In the genomic region with DNA sequence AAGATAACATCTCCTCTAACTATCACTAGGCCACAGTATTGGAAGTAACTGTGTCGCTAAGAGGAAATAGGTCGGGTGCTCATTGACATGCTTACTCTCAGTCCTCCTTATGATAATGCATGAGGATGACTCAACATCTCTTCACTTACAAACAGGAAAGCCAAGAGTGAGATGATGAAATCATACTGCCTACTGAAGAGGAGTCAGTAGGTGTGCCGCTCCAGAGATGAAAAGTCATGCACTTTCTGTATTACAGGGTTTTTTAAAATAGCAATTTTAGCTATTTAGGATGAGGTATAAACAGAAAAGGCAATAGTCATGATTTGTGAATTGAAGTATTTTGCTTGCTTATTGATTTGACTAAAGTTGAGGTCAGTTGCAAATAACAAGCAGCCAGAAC, we compare ENCODE assay signal across 22 mouse cellular contexts.
A peak's percentile ranks its signal among the peaks of the same experiment; 100 is the strongest.
DNase-seq lines count a peak whose midpoint lies in the region; ATAC-seq and TF ChIP-seq lines count a peak whose summit lies in the region.
"Had no signal": no experiment of that assay in that cellular context is flagged by ENCODE, and none has a peak within 500 bp of the region (broad histone marks: within the 10 kb centered on the region; RNA-seq: fewer than 3 reads in every experiment).

No protein-coding gene starts in this region.

- no peaks in the 10 kb centered on the region for H3K9me3 ChIP-seq in midbrain, embryonic 11.5 days (ENCODE audit: control insufficient read depth, low read length)
- H3K9me3 ChIP-seq in midbrain, embryonic 10.5 days (replicated peaks): no peaks in the 10 kb centered on the region
- H3K9me3 ChIP-seq in liver, postnatal 0 days (ENCODE audit: low read length): no peaks in the 10 kb centered on the region
- H3K9me3 ChIP-seq: embryonic facial prominence, embryonic 13.5 days; forebrain, embryonic 15.5 days; heart, embryonic 13.5 days; intestine, embryonic 15.5 days; limb, embryonic 13.5 days; neural tube, embryonic 15.5 days; stomach, embryonic 15.5 days had no signal

- peak; percentile 66 for DNase-seq in midbrain, embryonic 11.5 days (ENCODE audit: low spot score, missing footprints)
- DNase-seq in midbrain, embryonic 10.5 days (ENCODE audit: low spot score): no peak
- DNase-seq in brain, adult 2 months (ENCODE audit: low read depth, low spot score): peak; percentile 61
- no peak for DNase-seq in liver, postnatal 0 days
- DNase-seq in left cerebral cortex, postnatal 14 days (ENCODE audit: low spot score in 2 of 2): no peak
- no peak for DNase-seq in retina, postnatal 1 day
- no peak for DNase-seq in heart, postnatal 4 days
- DNase-seq: cerebellum, adult 9-11 months; gastrocnemius, postnatal 36 days; kidney, postnatal 4 days; lung, adult 2 months; midbrain, embryonic 14.5 days; thymus, adult 18-20 months had no signal

- no peaks in the 10 kb centered on the region for H3K36me3 ChIP-seq in midbrain, embryonic 11.5 days (ENCODE audit: control insufficient read depth, insufficient read depth, low read length)
- H3K36me3 ChIP-seq in midbrain, embryonic 10.5 days: no peaks in the 10 kb centered on the region
- H3K36me3 ChIP-seq in liver, postnatal 0 days (replicated peaks; ENCODE audit: insufficient read depth, low read length): no peaks in the 10 kb centered on the region
- H3K36me3 ChIP-seq: embryonic facial prominence, embryonic 13.5 days; forebrain, embryonic 15.5 days; heart, embryonic 13.5 days; intestine, embryonic 15.5 days; limb, embryonic 13.5 days; neural tube, embryonic 15.5 days; stomach, embryonic 15.5 days had no signal

- no peak for TF ChIP-seq EP300 in liver, postnatal 0 days (IDR thresholded peaks at IDR 0.05; ENCODE audit: low read depth)

- no peak overlapping the region for H3K4me3 ChIP-seq in midbrain, embryonic 11.5 days (ENCODE audit: low read depth, low read length)
- H3K4me3 ChIP-seq in midbrain, embryonic 10.5 days: no peak overlapping the region
- no peak overlapping the region for H3K4me3 ChIP-seq in liver, postnatal 0 days (ENCODE audit: low read depth, low read length)
- H3K4me3 ChIP-seq: embryonic facial prominence, embryonic 13.5 days; forebrain, embryonic 15.5 days; heart, embryonic 13.5 days; intestine, embryonic 15.5 days; limb, embryonic 13.5 days; neural tube, embryonic 15.5 days; stomach, embryonic 15.5 days had no signal

- intact Hi-C loops in left cerebral cortex, postnatal 14 days (cut with DNase I): no loop called here

- H3K27me3 ChIP-seq in midbrain, embryonic 11.5 days (ENCODE audit: control insufficient read depth, insufficient read depth, low read length): no peaks in the 10 kb centered on the region
- H3K27me3 ChIP-seq in midbrain, embryonic 10.5 days (ENCODE audit: low read depth, poor library complexity, severe bottlenecking): no peaks in the 10 kb centered on the region
- no peaks in the 10 kb centered on the region for H3K27me3 ChIP-seq in liver, postnatal 0 days (ENCODE audit: insufficient read depth, low read length)
- H3K27me3 ChIP-seq: embryonic facial prominence, embryonic 13.5 days; forebrain, embryonic 15.5 days; heart, embryonic 13.5 days; intestine, embryonic 15.5 days; limb, embryonic 13.5 days; neural tube, embryonic 15.5 days; stomach, embryonic 15.5 days had no signal

- no peak for ATAC-seq in midbrain, embryonic 11.5 days (ENCODE audit: low FRiP score)
- ATAC-seq in liver, postnatal 0 days: peak; percentile 47; the same call in 1 of the 2 replicates
- ATAC-seq: forebrain, embryonic 15.5 days; intestine, embryonic 15.5 days had no signal

- WGBS in midbrain, embryonic 11.5 days: 89% methylated on average over 3 of the region's 3 CpGs
- WGBS in midbrain, embryonic 10.5 days: 88% methylated on average over 3 of the region's 3 CpGs
- WGBS in liver, postnatal 0 days (ENCODE audit: insufficient replicate concordance): 33% methylated on average over 3 of the region's 3 CpGs

- no peak overlapping the region for H3K27ac ChIP-seq in midbrain, embryonic 11.5 days (ENCODE audit: low read depth, low read length)
- H3K27ac ChIP-seq in midbrain, embryonic 10.5 days (replicated peaks): no peak overlapping the region
- H3K27ac ChIP-seq in liver, postnatal 0 days (ENCODE audit: low read depth): no peak overlapping the region
- H3K27ac ChIP-seq: embryonic facial prominence, embryonic 13.5 days; forebrain, embryonic 15.5 days; heart, embryonic 13.5 days; hindbrain, embryonic 14.5 days; intestine, embryonic 15.5 days; limb, embryonic 13.5 days; macrophage; neural tube, embryonic 15.5 days; stomach, embryonic 15.5 days had no signal

- no peak overlapping the region for H3K4me2 ChIP-seq in midbrain, embryonic 11.5 days
- H3K4me2 ChIP-seq in liver, postnatal 0 days (ENCODE audit: low read depth, low read length): no peak overlapping the region
- H3K4me2 ChIP-seq: embryonic facial prominence, embryonic 13.5 days; forebrain, embryonic 15.5 days; heart, embryonic 13.5 days; hindbrain, embryonic 14.5 days; intestine, embryonic 15.5 days; limb, embryonic 13.5 days; neural tube, embryonic 15.5 days; stomach, embryonic 15.5 days had no signal

- TF ChIP-seq CTCF in liver, postnatal 0 days (IDR thresholded peaks at IDR 0.05; ENCODE audit: low read depth): no peak

- H3K4me1 ChIP-seq in midbrain, embryonic 11.5 days (ENCODE audit: control insufficient read depth, insufficient read depth, low read length): peaks cover 10% of the 10 kb centered on the region; the same call in 1 of the 2 replicates
- peaks cover 18% of the 10 kb centered on the region for H3K4me1 ChIP-seq in midbrain, embryonic 10.5 days
- H3K4me1 ChIP-seq in liver, postnatal 0 days (ENCODE audit: insufficient read depth): no peaks in the 10 kb centered on the region
- H3K4me1 ChIP-seq: intestine, embryonic 15.5 days; stomach, embryonic 15.5 days had no signal

- H3K9ac ChIP-seq in midbrain, embryonic 11.5 days (ENCODE audit: low read length): no peak overlapping the region
- H3K9ac ChIP-seq in liver, postnatal 0 days (replicated peaks): no peak overlapping the region
- H3K9ac ChIP-seq: embryonic facial prominence, embryonic 13.5 days; forebrain, embryonic 15.5 days; heart, embryonic 13.5 days; hindbrain, embryonic 14.5 days; intestine, embryonic 15.5 days; limb, embryonic 13.5 days; neural tube, embryonic 15.5 days; stomach, embryonic 15.5 days had no signal

Comparison
In these comparisons a context has a peak if more than half of its experiments do, and no peak if none do; other contexts are left out.
1. DNase-seq: peak in midbrain, embryonic 11.5 days (single experiment) and brain, adult 2 months (single experiment); none in midbrain, embryonic 10.5 days (single experiment), liver, postnatal 0 days (single experiment), left cerebral cortex, postnatal 14 days (0 of 2), retina, postnatal 1 day (single experiment) and heart, postnatal 4 days (single experiment).